Mouse (Mus musculus): ENCODE results near the gene Hist3h2ba.

DNA sequence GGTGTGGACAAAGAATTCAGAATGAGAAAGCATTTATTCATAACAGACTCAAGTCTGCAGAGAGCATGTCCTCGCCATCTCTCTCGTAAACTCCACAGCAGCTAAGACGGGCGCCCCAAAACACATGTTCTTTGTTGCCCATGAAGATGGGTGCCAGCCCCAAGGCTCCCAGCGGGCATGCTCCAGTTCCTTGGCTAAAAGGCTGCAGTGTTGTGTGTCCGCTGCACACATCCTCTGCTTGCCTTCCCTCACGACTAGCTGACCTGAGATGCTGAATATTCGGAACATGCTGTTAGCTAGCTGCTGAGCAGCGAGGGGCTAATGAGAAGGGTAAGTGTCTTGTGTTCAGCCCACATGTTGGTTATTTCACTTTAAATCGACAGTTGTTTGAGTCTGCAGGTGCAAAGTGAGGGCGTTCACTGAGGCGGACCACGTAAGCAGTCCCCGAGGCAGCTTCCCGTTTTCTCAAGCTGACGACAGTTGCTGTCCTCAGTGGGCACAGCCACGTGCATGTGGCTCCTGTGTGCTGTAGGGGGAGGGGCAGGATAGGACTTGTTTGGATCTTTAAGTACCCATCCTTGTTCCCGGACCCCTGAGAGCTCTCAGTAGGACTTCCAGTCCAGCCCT is 33.9 kb downstream of the Hist3h2ba start:
- TF ChIP-seq CTCF (IDR thresholded peaks at IDR 0.05) (no peak), EP300 (IDR thresholded peaks at IDR 0.05) (no peak)

Measured in lung, postnatal 0 days (tissue).